23 mouse cellular contexts compared by ENCODE assay signal in genomic region chr5:144773231-144773630, GRCm38 (mm10). TPM values are rescaled to one million over a fixed set of nuclear protein-coding genes. Genes with fewer than 3 reads are reported as not detected.
DNase-seq lines count a peak whose midpoint lies in the region; ATAC-seq and TF ChIP-seq lines count a peak whose summit lies in the region.
"Had no signal": no experiment of that assay in that cellular context is flagged by ENCODE, and none has a peak within 500 bp of the region (broad histone marks: within the 10 kb centered on the region; RNA-seq: fewer than 3 reads in every experiment).

No protein-coding gene starts in this region.

- H3K27ac ChIP-seq in intestine, postnatal 0 days (ENCODE audit: low read depth, low read length) = no peak overlapping the region
- H3K27ac ChIP-seq in intestine, embryonic 15.5 days = no peak overlapping the region
- H3K27ac ChIP-seq in liver, embryonic 14.5 days = no peak overlapping the region
- H3K27ac ChIP-seq in MEL (ENCODE audit: control insufficient read depth, low read depth, low read length) = no peak overlapping the region
- H3K27ac ChIP-seq in embryonic fibroblast, embryonic 13.5 days (ENCODE audit: insufficient read depth, low read length) = no peak overlapping the region
- H3K27ac ChIP-seq: embryonic facial prominence, embryonic 12.5 days; forebrain, embryonic 12.5 days; heart, adult 2 months; heart, embryonic 15.5 days; hindbrain, embryonic 10.5 days; hindbrain, embryonic 15.5 days had no signal

- peak; percentile 21; the same call in 1 of the 2 replicates for TF ChIP-seq CTCF in intestine, postnatal 0 days (IDR thresholded peaks at IDR 0.05; ENCODE audit: low read depth)
- peak; percentile 24; the same call in 1 of the 2 replicates for TF ChIP-seq CTCF in liver, embryonic 14.5 days (IDR thresholded peaks at IDR 0.05; ENCODE audit: low read depth)
- peak in 2 of 3 experiments; percentile 22 to 30; a peak in 4 of 6 replicates for TF ChIP-seq CTCF in MEL (IDR thresholded peaks at IDR 0.05 in 2 of 3, conservative IDR thresholded peaks at IDR 0.05 in 1 of 3; ENCODE audit: control insufficient read depth in 1 of 3, insufficient read depth in 1 of 3, low read depth in 2 of 3, low read length in 3 of 3, poor library complexity in 1 of 3, severe bottlenecking in 1 of 3)
- TF ChIP-seq CTCF in embryonic fibroblast, embryonic 13.5 days (IDR thresholded peaks at IDR 0.05; ENCODE audit: borderline replicate concordance, insufficient read depth, low read length) = peak; percentile 7; the same call in 1 of the 2 replicates

- no peak for ATAC-seq in intestine, postnatal 0 days
- ATAC-seq in intestine, embryonic 15.5 days = no peak
- ATAC-seq in liver, embryonic 14.5 days (ENCODE audit: insufficient read depth) = no peak
- ATAC-seq in granulocyte monocyte progenitor cell, adult 5-6 weeks (replicated peaks; ENCODE audit: poor library complexity, severe bottlenecking) = no peak
- ATAC-seq: CD4-positive, CD25-positive, alpha-beta regulatory T cell, adult 4 months; forebrain, embryonic 16.5 days had no signal

- 0 out of 2 replicates have a peak, but pooled peaks cover 5% of the 10 kb centered on the region for H3K4me1 ChIP-seq in intestine, postnatal 0 days (replicated peaks; ENCODE audit: control insufficient read depth, insufficient read depth, low read length)
- H3K4me1 ChIP-seq in intestine, embryonic 15.5 days (replicated peaks) = peaks cover 9% of the 10 kb centered on the region; the same call in 1 of the 2 replicates
- H3K4me1 ChIP-seq in liver, embryonic 14.5 days (replicated peaks; ENCODE audit: control insufficient read depth in 2 of 2, insufficient read depth in 2 of 2, low read length in 1 of 2) = peaks cover 5 to 15% of the 10 kb centered on the region in 2 experiments; a peak in 3 of 4 replicates
- H3K4me1 ChIP-seq in MEL (ENCODE audit: control insufficient read depth in 1 of 2, insufficient read depth in 2 of 2, low read length in 2 of 2) = peaks cover 5 to 7% of the 10 kb centered on the region in 2 experiments; a peak in 3 of 4 replicates
- H3K4me1 ChIP-seq in embryonic fibroblast, embryonic 13.5 days (ENCODE audit: control insufficient read depth, insufficient read depth, low read length) = no peaks in the 10 kb centered on the region; the same call in 1 of the 2 replicates

- no peak overlapping the region for H3K4me3 ChIP-seq in intestine, postnatal 0 days (ENCODE audit: low read depth, low read length)
- no peak overlapping the region for H3K4me3 ChIP-seq in intestine, embryonic 15.5 days (replicated peaks)
- no peak overlapping the region for H3K4me3 ChIP-seq in liver, embryonic 14.5 days (ENCODE audit: insufficient read depth in 1 of 2, low read depth in 2 of 2, low read length in 2 of 2)
- H3K4me3 ChIP-seq in MEL (ENCODE audit: control insufficient read depth in 1 of 2, insufficient read depth in 1 of 2, low read depth in 2 of 2, low read length in 2 of 2) = no peak overlapping the region
- no peak overlapping the region for H3K4me3 ChIP-seq in embryonic fibroblast, embryonic 13.5 days (ENCODE audit: insufficient read depth, low read length)
- H3K4me3 ChIP-seq: embryonic facial prominence, embryonic 12.5 days; forebrain, embryonic 12.5 days; heart, adult 2 months; heart, embryonic 15.5 days; hindbrain, embryonic 10.5 days; hindbrain, embryonic 15.5 days had no signal

- 90% methylated on average over 6 of the region's 6 CpGs for WGBS in intestine, postnatal 0 days
- 93% methylated on average over 6 of the region's 6 CpGs for WGBS in intestine, embryonic 15.5 days
- WGBS in liver, embryonic 14.5 days (ENCODE audit: insufficient replicate concordance) = 78% methylated on average over 6 of the region's 6 CpGs

- no peak overlapping the region for H3K4me2 ChIP-seq in intestine, postnatal 0 days (replicated peaks; ENCODE audit: low read depth)
- no peak overlapping the region for H3K4me2 ChIP-seq in intestine, embryonic 15.5 days (replicated peaks)
- H3K4me2 ChIP-seq in liver, embryonic 14.5 days (ENCODE audit: low read depth) = no peak overlapping the region
- H3K4me2 ChIP-seq: embryonic facial prominence, embryonic 12.5 days; forebrain, embryonic 12.5 days; heart, embryonic 11.5 days; heart, embryonic 15.5 days; hindbrain, embryonic 15.5 days had no signal

- TF ChIP-seq POLR2A in MEL (IDR thresholded peaks at IDR 0.05; ENCODE audit: control insufficient read depth in 1 of 2, insufficient read depth in 1 of 2, low read depth in 1 of 2, low read length in 2 of 2, poor library complexity in 1 of 2) = no peak
- no peak for TF ChIP-seq POLR2A in embryonic fibroblast, embryonic 13.5 days (IDR thresholded peaks at IDR 0.05; ENCODE audit: low read depth, low read length)

- DNase-seq in liver, embryonic 14.5 days (ENCODE audit: low read depth in 3 of 3, low spot score in 3 of 3) = no peak
- DNase-seq in liver = no peak
- DNase-seq in MEL (ENCODE audit: low read depth, low spot score) = peak; percentile 24
- no peak for DNase-seq in heart, postnatal 10 days
- DNase-seq: adrenal gland, postnatal 10 days; B cell, adult 2 months; cerebellum, adult 11-12 months; cerebellum, adult 9-10 months; cerebellum, postnatal 25 days; gastrocnemius, postnatal 10 days; heart, adult 2 months had no signal

- H3K9me3 ChIP-seq in intestine, postnatal 0 days (ENCODE audit: control insufficient read depth) = no peaks in the 10 kb centered on the region
- H3K9me3 ChIP-seq in intestine, embryonic 15.5 days = no peaks in the 10 kb centered on the region
- H3K9me3 ChIP-seq in liver, embryonic 14.5 days (ENCODE audit: control insufficient read depth, low read length) = no peaks in the 10 kb centered on the region
- no peaks in the 10 kb centered on the region for H3K9me3 ChIP-seq in MEL (replicated peaks; ENCODE audit: insufficient read depth, low read length)
- H3K9me3 ChIP-seq: embryonic facial prominence, embryonic 12.5 days; forebrain, embryonic 12.5 days; heart, embryonic 15.5 days; hindbrain, embryonic 10.5 days; hindbrain, embryonic 15.5 days had no signal

- H3K36me3 ChIP-seq in intestine, postnatal 0 days (ENCODE audit: control insufficient read depth, insufficient read depth) = peaks cover 39% of the 10 kb centered on the region
- H3K36me3 ChIP-seq in intestine, embryonic 15.5 days = peaks cover 26% of the 10 kb centered on the region
- peaks cover 6% of the 10 kb centered on the region for H3K36me3 ChIP-seq in liver, embryonic 14.5 days (replicated peaks; ENCODE audit: control insufficient read depth, insufficient read depth, low read depth)
- H3K36me3 ChIP-seq in MEL (ENCODE audit: control insufficient read depth in 1 of 2, insufficient read depth in 2 of 2, low read length in 2 of 2) = peaks cover 7 to 10% of the 10 kb centered on the region in 2 experiments

- peaks cover 16% of the 10 kb centered on the region for H3K79me2 ChIP-seq in MEL (ENCODE audit: control insufficient read depth, insufficient read depth, low read length, poor library complexity)

- no peaks in the 10 kb centered on the region for H3K27me3 ChIP-seq in intestine, postnatal 0 days (replicated peaks; ENCODE audit: control insufficient read depth, insufficient read depth, low read length)
- no peaks in the 10 kb centered on the region for H3K27me3 ChIP-seq in intestine, embryonic 15.5 days (replicated peaks)
- no peaks in the 10 kb centered on the region for H3K27me3 ChIP-seq in liver, embryonic 14.5 days (ENCODE audit: control insufficient read depth, insufficient read depth, low read length)
- no peaks in the 10 kb centered on the region for H3K27me3 ChIP-seq in MEL (ENCODE audit: control insufficient read depth in 1 of 2, insufficient read depth in 2 of 2, low read length in 2 of 2)
- H3K27me3 ChIP-seq: embryonic facial prominence, embryonic 12.5 days; forebrain, embryonic 12.5 days; heart, embryonic 15.5 days; hindbrain, embryonic 15.5 days had no signal

- intact Hi-C loops in heart, postnatal 10 days (cut with DNase I) = no loop called here

- no peak for TF ChIP-seq RAD21 in MEL (IDR thresholded peaks at IDR 0.05; ENCODE audit: low read depth, low read length)

- H3K9ac ChIP-seq in intestine, postnatal 0 days (ENCODE audit: low read depth, low read length) = no peak overlapping the region
- no peak overlapping the region for H3K9ac ChIP-seq in intestine, embryonic 15.5 days
- no peak overlapping the region for H3K9ac ChIP-seq in liver, embryonic 14.5 days (replicated peaks)
- H3K9ac ChIP-seq in MEL (ENCODE audit: control insufficient read depth, low read depth, low read length, poor library complexity, severe bottlenecking) = no peak overlapping the region
- H3K9ac ChIP-seq: embryonic facial prominence, embryonic 12.5 days; forebrain, embryonic 12.5 days; heart, embryonic 15.5 days; hindbrain, embryonic 15.5 days had no signal

- TF ChIP-seq EP300 in liver, embryonic 14.5 days (IDR thresholded peaks at IDR 0.05; ENCODE audit: low read depth) = no peak
- TF ChIP-seq EP300 in MEL (IDR thresholded peaks at IDR 0.05; ENCODE audit: low read depth in 1 of 2, low read length in 2 of 2) = no peak

RNA-seq across cellular contexts. Expression of gene Trrap, which starts 5.7 kb away (rescaled TPM):
- 20.0 and 24.3 TPM in 2 replicates for polyA plus RNA-seq in intestine, postnatal 0 days (2015; fragmentation: Nextera tagmentation; extraction: Ambion mirVana)
- 45.9 and 49.3 TPM in 2 replicates for polyA plus RNA-seq in intestine, embryonic 15.5 days (2015; fragmentation: Nextera tagmentation; extraction: Ambion mirVana)
- polyA plus RNA-seq in liver, embryonic 14.5 days (2012; rRNA removed) = 20.4 and 27.1 TPM in 2 replicates
- 11.7 and 13.1 TPM in 2 replicates for polyA plus RNA-seq in liver, embryonic 14.5 days (2014; fragmentation: Nextera tagmentation; extraction: Ambion mirVana)
- 44.1 and 48.9 TPM in 2 replicates for total RNA-seq in MEL (2012; rRNA removed)
- 10 to 100 TPM; 45.6 to 91.6 TPM for polyA plus RNA-seq in MEL (2012; ENCODE audit: insufficient read depth in 1 of 2, insufficient read length in 2 of 2, low read depth in 1 of 2, low replicate concordance in 2 of 2, missing spikeins in 1 of 2)
- 83.6 and 88.3 TPM in 2 replicates for polyA plus RNA-seq in embryonic fibroblast, embryonic 13.5 days (2011; ENCODE audit: insufficient read length, low read depth, missing spikeins)
- 76.4 and 91.5 TPM in 2 replicates for total RNA-seq in granulocyte monocyte progenitor cell, adult 5-6 weeks (2014; fragmentation: Nextera tagmentation)
- 43.8 and 48.9 TPM in 2 replicates for total RNA-seq in granulocyte monocyte progenitor cell, adult 5-6 weeks (2017)
- total RNA-seq in heart, postnatal 10 days (2021) = 10 to 100 TPM; 68.1 to 68.3 TPM

RNA-seq across cellular contexts. Expression of gene Tmem130, which starts 11.6 kb away (rescaled TPM):
- 2.4 and 2.9 TPM in 2 replicates for polyA plus RNA-seq in intestine, postnatal 0 days (2015; fragmentation: Nextera tagmentation; extraction: Ambion mirVana)
- polyA plus RNA-seq in intestine, embryonic 15.5 days (2015; fragmentation: Nextera tagmentation; extraction: Ambion mirVana) = 3.4 and 4.6 TPM in 2 replicates
- 0.20 and 0.28 TPM in 2 replicates for polyA plus RNA-seq in liver, embryonic 14.5 days (2012; rRNA removed)
- polyA plus RNA-seq in liver, embryonic 14.5 days (2014; fragmentation: Nextera tagmentation; extraction: Ambion mirVana) = 0.10 and 0.19 TPM in 2 replicates
- total RNA-seq in MEL (2012; rRNA removed) = not detected in 2 replicates
- under 1 TPM in 1 of 2 experiments, not detected in 1; 0.14 TPM for polyA plus RNA-seq in MEL (2012; ENCODE audit: insufficient read depth in 1 of 2, insufficient read length in 2 of 2, low read depth in 1 of 2, low replicate concordance in 2 of 2, missing spikeins in 1 of 2)
- not detected in 2 replicates for polyA plus RNA-seq in embryonic fibroblast, embryonic 13.5 days (2011; ENCODE audit: insufficient read length, low read depth, missing spikeins)
- total RNA-seq in granulocyte monocyte progenitor cell, adult 5-6 weeks (2014; fragmentation: Nextera tagmentation) = 1.6 TPM in 1 of 2 replicates, not detected in the other
- not detected in 2 replicates for total RNA-seq in granulocyte monocyte progenitor cell, adult 5-6 weeks (2017)
- under 1 TPM; 0.22 to 0.60 TPM for total RNA-seq in heart, postnatal 10 days (2021)
- polyA plus RNA-seq: CD4-positive, CD25-positive, alpha-beta regulatory T cell, adult 4 months had no signal
